Mouse (Mus musculus): ENCODE results near the gene Lca5l.

Gene Lca5l

DNA sequence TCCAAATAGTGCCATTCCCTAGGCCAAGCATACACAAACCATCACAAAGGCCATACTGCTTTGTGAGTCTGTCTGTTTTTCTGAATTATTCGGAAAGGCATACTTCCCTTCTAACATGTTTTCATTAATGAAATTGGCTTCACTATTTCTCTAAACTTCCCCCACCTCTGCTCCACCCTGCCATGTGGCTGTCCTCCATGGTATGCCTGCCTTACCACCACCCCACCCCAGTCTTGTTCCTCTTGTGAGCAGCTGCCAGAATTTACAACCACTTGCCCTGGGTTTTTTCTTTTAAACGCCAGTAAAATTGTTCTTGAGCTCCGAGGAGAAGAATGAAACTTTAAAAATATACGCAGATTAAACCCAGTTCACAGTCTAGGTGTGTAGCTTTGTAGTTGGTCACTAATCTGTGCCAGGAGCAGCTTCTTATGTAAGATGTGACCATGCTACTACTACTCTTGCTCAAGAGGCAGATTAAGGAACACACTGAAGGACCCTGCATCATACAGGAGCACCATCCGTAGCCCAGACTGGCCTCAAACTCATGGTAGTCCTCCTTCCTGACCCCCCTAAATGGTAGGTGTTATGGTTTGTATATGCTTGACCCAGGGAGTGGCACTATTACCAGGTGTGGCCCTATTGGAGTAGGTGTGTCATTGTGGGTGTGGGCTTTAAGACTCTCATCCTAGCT is 81.3 kb downstream of the Lca5l start:
- no peak for DNase-seq

- no peak for DNase-seq
Measured at GRCm38 (mm10) chr16:96109673-96110072, 82.4 kb downstream of the Lca5l start.
